Comparison of ENCODE assay signal across 15 mouse cellular contexts in genomic region chr2:74154062-74154461, GRCm38 (mm10).
"Had no signal": no experiment of that assay in that cellular context is flagged by ENCODE, and none has a peak within 500 bp of the region (broad histone marks: within the 10 kb centered on the region; RNA-seq: fewer than 3 reads in every experiment).

No protein-coding gene starts in this region.

- H3K27me3 ChIP-seq: midbrain, embryonic 12.5 days; neural tube, embryonic 12.5 days had no signal

- H3K36me3 ChIP-seq: midbrain, embryonic 10.5 days; midbrain, embryonic 12.5 days; neural tube, embryonic 12.5 days had no signal

- H3K9ac ChIP-seq: liver, embryonic 14.5 days; lung, embryonic 14.5 days; midbrain, embryonic 12.5 days; neural tube, embryonic 12.5 days had no signal

- H3K4me2 ChIP-seq: lung, embryonic 14.5 days; midbrain, embryonic 12.5 days; neural tube, embryonic 12.5 days had no signal

- DNase-seq: lung, adult 18-20 months; lung, embryonic 14.5 days; lung, postnatal 10 days; lung, postnatal 4 days; right cerebral cortex, postnatal 14 days; right cerebral cortex, postnatal 4 days; spleen, adult 18-20 months; thymus, adult 18-20 months; thymus, postnatal 14 days; thymus, postnatal 36 days had no signal

- H3K9me3 ChIP-seq: midbrain, embryonic 10.5 days; midbrain, embryonic 12.5 days; neural tube, embryonic 12.5 days had no signal

- H3K27ac ChIP-seq: liver, embryonic 14.5 days; neural tube, embryonic 12.5 days had no signal

- H3K4me3 ChIP-seq: midbrain, embryonic 10.5 days; midbrain, embryonic 12.5 days; myocyte; neural tube, embryonic 12.5 days had no signal
